Mouse (Mus musculus): Measurements from ENCODE around the gene Acss1.

GRCm38 (mm10) chr2:150691481-150692170 lies 23.3 kb upstream of the Acss1 start:
- no peak for TF ChIP-seq CTCF (IDR thresholded peaks at IDR 0.05; ENCODE audit: borderline replicate concordance, insufficient read depth, low read length)
- no peak for TF ChIP-seq POLR2A (IDR thresholded peaks at IDR 0.05; ENCODE audit: low read depth, low read length)

Measured in embryonic fibroblast, embryonic 13.5 days (primary cell).